Mouse (Mus musculus) heart, embryonic 14.5 days (tissue): ENCODE data around the gene Cacnb4. TPM values are rescaled to one million over a fixed set of nuclear protein-coding genes. Genes with fewer than 3 reads are reported as not detected.

Experiments
- ATAC-seq: fragments of 200-750 bp; cut with Nextera tagmentation; 2 replicates; pipeline ENCODE4 v1.8.0; 2017; ENCODE audit warnings: low read depth, moderate TSS enrichment; ENCODE audit not compliant: insufficient number of reproducible peaks, insufficient read depth, low FRiP score
- H3K27ac ChIP-seq, 2 experiments: fragments of 200-500 bp in 1 of 2; fragments of 300-500 bp in 1 of 2; sonication (generic) in 1 of 2; replicated peaks in 1 of 2; 2 replicates each; pipeline ENCODE4 v1.5.1; 2012 to 2014; ENCODE audit warnings: low read depth in 2 of 2, low read length in 2 of 2, control low read depth in 1 of 2, mild to moderate bottlenecking in 1 of 2, mixed read lengths in 1 of 2; ENCODE audit not compliant: control insufficient read depth in 1 of 2, insufficient read depth in 1 of 2
- H3K27me3 ChIP-seq: fragments of 300-500 bp; sonication (generic); 2 replicates; pipeline ENCODE4 v1.6.1; 2014; ENCODE audit warnings: mild to moderate bottlenecking, low read length, control low read depth; ENCODE audit not compliant: control insufficient read depth, insufficient read depth
- H3K36me3 ChIP-seq: fragments of 300-500 bp; sonication (generic); 2 replicates; pipeline ENCODE4 v1.6.1; 2014; ENCODE audit warnings: mild to moderate bottlenecking, control low read depth, low read length, mixed read lengths; ENCODE audit not compliant: control insufficient read depth, insufficient read depth
- H3K4me1 ChIP-seq, 2 experiments: fragments of 200-500 bp in 1 of 2; fragments of 300-500 bp in 1 of 2; sonication (generic) in 1 of 2; 2 replicates each; pipeline ENCODE4 v1.6.1; 2012 to 2014; ENCODE audit warnings: low read length in 2 of 2, control low read depth in 1 of 2, mixed read lengths in 1 of 2; ENCODE audit not compliant: control insufficient read depth in 2 of 2, insufficient read depth in 2 of 2
- H3K4me2 ChIP-seq: fragments of 300-500 bp; sonication (generic); 2 replicates; pipeline ENCODE4 v1.6.1; 2014; ENCODE audit warnings: mild to moderate bottlenecking, low read length
- H3K4me3 ChIP-seq, 2 experiments: fragments of 200-500 bp in 1 of 2; fragments of 300-500 bp in 1 of 2; sonication (generic) in 1 of 2; 2 replicates each; pipeline ENCODE4 v1.5.1; 2012 to 2014; ENCODE audit warnings: low read length in 2 of 2, mild to moderate bottlenecking in 2 of 2, control low read depth in 1 of 2, low read depth in 1 of 2, moderate library complexity in 1 of 2; ENCODE audit not compliant: control insufficient read depth in 1 of 2, insufficient read depth in 1 of 2
- H3K9ac ChIP-seq: fragments of 300-500 bp; sonication (generic); 2 replicates; pipeline ENCODE4 v1.6.1; 2014; ENCODE audit warnings: mild to moderate bottlenecking, low read length
- H3K9me3 ChIP-seq: fragments of 300-500 bp; sonication (generic); 2 replicates; pipeline ENCODE4 v1.6.1; 2016; ENCODE audit warnings: low read length, control low read depth; ENCODE audit not compliant: control insufficient read depth
- WGBS: fragments of 180-500 bp; shearing (Covaris S2); extraction: QIAGEN DNeasy Blood & Tissue Kit; methylation state at CpG from one replicate; pipeline ENCODE4 v1.1.7; 2014; 5-methylcytosine and 5-hydroxymethylcytosine counted together
- polyA plus RNA-seq: library from polyadenylated mRNA; unstranded; fragments of >200 nt; fragmentation: Nextera tagmentation; extraction: Ambion mirVana; gene quantifications from 2 replicates; pipeline ENCODE4 v1.2.1, GENCODE M21; 2014

Cacnb4 gene
- polyA plus RNA-seq, 1 experiment from 2014 or later: 0.43 TPM

GRCm38 (mm10) chr2:52523056-52523715 is 153.4 kb downstream of the Cacnb4 start:
- Histone ChIP-seq H3K27ac (no peak overlapping the region), H3K9me3 (no peaks in the 10 kb centered on the region), H3K27me3 (no peaks in the 10 kb centered on the region), H3K4me1 (peaks cover 0 to 6% of the 10 kb centered on the region in 2 experiments; a peak in 1 of 4 replicates), H3K4me3 (no peak overlapping the region), H3K9ac (no peak overlapping the region), H3K36me3 (no peaks in the 10 kb centered on the region), H3K4me2 (no peak overlapping the region)
- WGBS: 91% methylated on average over 7 of the region's 7 CpGs
- no peak for ATAC-seq

GRCm38 (mm10) chr2:52521012-52521411 is 155.6 kb downstream of the Cacnb4 start:
- H3K9ac ChIP-seq: no peak overlapping the region

GRCm38 (mm10) chr2:52518740-52519139 is 157.9 kb downstream of the Cacnb4 start:
- no peak for ATAC-seq
- Histone ChIP-seq H3K36me3 (no peaks in the 10 kb centered on the region), H3K4me3 (no peak overlapping the region), H3K9ac (no peak overlapping the region), H3K4me2 (no peak overlapping the region), H3K27me3 (no peaks in the 10 kb centered on the region), H3K9me3 (no peaks in the 10 kb centered on the region), H3K27ac (no peak overlapping the region), H3K4me1 (no peaks in the 10 kb centered on the region)
- 69% methylated on average over 4 of the region's 4 CpGs for WGBS

More at GRCm38 (mm10) chr2:52521012-52521411, 155.6 kb downstream of the Cacnb4 start:
- 73% methylated on average over 1 of the region's 1 CpGs for WGBS
- ATAC-seq: no peak
- H3K4me3 ChIP-seq: no peak overlapping the region
- no peak overlapping the region for H3K4me2 ChIP-seq
- peaks cover 0 to 5% of the 10 kb centered on the region in 2 experiments; a peak in 1 of 4 replicates for H3K4me1 ChIP-seq
- no peaks in the 10 kb centered on the region for H3K9me3 ChIP-seq
- no peaks in the 10 kb centered on the region for H3K36me3 ChIP-seq
- H3K27me3 ChIP-seq: no peaks in the 10 kb centered on the region
- H3K27ac ChIP-seq: no peak overlapping the region

- no peak overlapping the region for H3K4me3 ChIP-seq
- H3K27me3 ChIP-seq: no peaks in the 10 kb centered on the region
- H3K27ac ChIP-seq: no peak overlapping the region
- 79% methylated on average over 3 of the region's 3 CpGs for WGBS
- no peaks in the 10 kb centered on the region for H3K9me3 ChIP-seq
- no peaks in the 10 kb centered on the region; a peak in 1 of 4 replicates for H3K4me1 ChIP-seq
- H3K4me2 ChIP-seq: no peak overlapping the region
- ATAC-seq: no peak
- H3K9ac ChIP-seq: no peak overlapping the region
- no peaks in the 10 kb centered on the region for H3K36me3 ChIP-seq
These were observed 160.1 kb downstream of the Cacnb4 start for GRCm38 (mm10) chr2:52516534-52516933.

GRCm38 (mm10) chr2:52512865-52513388 is 163.7 kb downstream of the Cacnb4 start:
- H3K9me3 ChIP-seq: no peaks in the 10 kb centered on the region
- 70% methylated on average over 3 of the region's 3 CpGs for WGBS
- no peak overlapping the region for H3K4me2 ChIP-seq
- H3K4me1 ChIP-seq: no peaks in the 10 kb centered on the region; a peak in 1 of 4 replicates
- H3K4me3 ChIP-seq: no peak overlapping the region
- H3K27ac ChIP-seq: no peak overlapping the region
- no peak overlapping the region for H3K9ac ChIP-seq
- no peaks in the 10 kb centered on the region for H3K36me3 ChIP-seq
- ATAC-seq: no peak
- no peaks in the 10 kb centered on the region for H3K27me3 ChIP-seq

- Histone ChIP-seq H3K27me3 (no peaks in the 10 kb centered on the region), H3K4me1 (no peaks in the 10 kb centered on the region; a peak in 1 of 4 replicates), H3K9ac (no peak overlapping the region), H3K4me2 (no peak overlapping the region), H3K4me3 (no peak overlapping the region), H3K36me3 (no peaks in the 10 kb centered on the region), H3K27ac (no peak overlapping the region), H3K9me3 (no peaks in the 10 kb centered on the region)
- 72% methylated on average over 3 of the region's 3 CpGs for WGBS
- no peak for ATAC-seq
These were observed 164.4 kb downstream of the Cacnb4 start for GRCm38 (mm10) chr2:52512206-52512605.

- H3K4me3 ChIP-seq: no peak overlapping the region
These were observed 164.8 kb downstream of the Cacnb4 start for GRCm38 (mm10) chr2:52511799-52512198.

More at GRCm38 (mm10) chr2:52511799-52512198, 164.8 kb downstream of the Cacnb4 start:
- H3K9ac ChIP-seq: no peak overlapping the region
- H3K27ac ChIP-seq: no peak overlapping the region
- H3K27me3 ChIP-seq: no peaks in the 10 kb centered on the region
- 53% methylated on average over 13 of the region's 13 CpGs for WGBS
- no peaks in the 10 kb centered on the region for H3K36me3 ChIP-seq
- ATAC-seq: no peak
- no peak overlapping the region for H3K4me2 ChIP-seq
- no peaks in the 10 kb centered on the region for H3K9me3 ChIP-seq
- no peaks in the 10 kb centered on the region; a peak in 1 of 4 replicates for H3K4me1 ChIP-seq
